Mouse (Mus musculus) lung, embryonic 14.5 days (tissue): ENCODE data around the gene Adk. TPM values are rescaled to one million over a fixed set of nuclear protein-coding genes. Genes with fewer than 3 reads are reported as not detected.

Experiments
- ATAC-seq: fragments of 200-750 bp; cut with Nextera tagmentation; 2 replicates; pipeline ENCODE4 v1.8.0; 2017; ENCODE audit warnings: mild to moderate bottlenecking, moderate TSS enrichment, moderate library complexity; ENCODE audit not compliant: insufficient read depth
- DNase-seq: peaks from one replicate; pipeline ENCODE4 v3.0.0-alpha.2; 2015
- H3K27ac ChIP-seq: fragments of 300-500 bp; sonication (generic); 2 replicates; pipeline ENCODE4 v1.5.1; 2014; ENCODE audit warnings: low read depth, mild to moderate bottlenecking, moderate library complexity
- H3K27me3 ChIP-seq: fragments of 300-500 bp; sonication (generic); 2 replicates; pipeline ENCODE4 v1.6.1; 2014; ENCODE audit warnings: low read length, control low read depth; ENCODE audit not compliant: insufficient read depth
- H3K36me3 ChIP-seq: fragments of 300-500 bp; sonication (generic); 2 replicates; pipeline ENCODE4 v1.6.1; 2014; ENCODE audit warnings: control low read depth; ENCODE audit not compliant: insufficient read depth
- H3K4me1 ChIP-seq: fragments of 300-500 bp; sonication (generic); 2 replicates; pipeline ENCODE4 v1.6.1; 2014; ENCODE audit warnings: antibody characterized with exemption, control low read depth; ENCODE audit not compliant: insufficient read depth
- H3K4me2 ChIP-seq: fragments of 300-500 bp; sonication (generic); 2 replicates; pipeline ENCODE4 v1.6.1; 2014; ENCODE audit warnings: mild to moderate bottlenecking
- H3K4me3 ChIP-seq: fragments of 300-500 bp; sonication (generic); 2 replicates; pipeline ENCODE4 v1.5.1; 2014; ENCODE audit warnings: low read depth, low read length
- H3K9ac ChIP-seq: fragments of 300-500 bp; sonication (generic); 2 replicates; pipeline ENCODE4 v1.6.1; 2014
- H3K9me3 ChIP-seq: fragments of 300-500 bp; sonication (generic); 2 replicates; pipeline ENCODE4 v1.6.1; 2016; ENCODE audit warnings: low read depth, low read length, control low read depth
- CTCF ChIP-seq: IDR thresholded peaks from 2 replicates; pipeline ENCODE4 v1.5.1; 2016; ENCODE audit warnings: antibody characterized with exemption, low read depth
- WGBS: fragments of 180-500 bp; shearing (Covaris S2); extraction: QIAGEN DNeasy Blood & Tissue Kit; methylation state at CpG from one replicate; pipeline ENCODE4 v1.1.7; 2014; 5-methylcytosine and 5-hydroxymethylcytosine counted together
- polyA plus RNA-seq: library from polyadenylated mRNA; unstranded; fragments of >200 nt; fragmentation: Nextera tagmentation; extraction: Ambion mirVana; gene quantifications from 2 replicates; pipeline ENCODE4 v1.2.1, GENCODE M21; 2014

The Adk gene
- polyA plus RNA-seq, 1 experiment from 2014 or later, result 218 TPM

GRCm38 (mm10) chr14:21337948-21338347, 285.6 kb downstream of the Adk start:
- WGBS, result 76% methylated on average over 4 of the region's 4 CpGs
- Histone ChIP-seq H3K4me3 (no peak overlapping the region), H3K27me3 (no peaks in the 10 kb centered on the region), H3K4me1 (no peaks in the 10 kb centered on the region), H3K4me2 (no peak overlapping the region), H3K27ac (no peak overlapping the region), H3K36me3 (no peaks in the 10 kb centered on the region), H3K9me3 (no peaks in the 10 kb centered on the region), H3K9ac (no peak overlapping the region)
- TF ChIP-seq CTCF, result no peak
- DNase-seq, result no peak
- no peak for ATAC-seq

DNA sequence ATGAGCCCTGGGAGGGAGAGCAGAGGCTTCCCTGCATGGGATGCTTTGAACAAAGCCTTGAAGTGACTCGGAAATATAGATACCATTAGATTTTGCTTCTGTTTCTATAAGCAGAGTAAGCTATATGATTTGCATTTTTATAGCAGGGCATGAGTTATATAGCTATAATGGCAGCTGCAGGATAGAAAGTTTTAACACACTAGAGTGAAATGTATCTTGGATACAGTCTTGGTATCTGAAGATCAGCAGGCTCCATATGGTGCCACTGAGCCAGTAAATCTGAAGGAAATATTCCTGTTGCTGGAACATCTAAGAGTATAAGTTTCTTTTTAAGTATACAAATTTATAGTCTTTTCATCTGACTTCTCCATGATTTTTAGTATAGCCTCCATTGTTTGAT, 288.8 kb downstream of the Adk start:
- DNase-seq (no peak), ATAC-seq (no peak)
- Histone ChIP-seq H3K4me1 (no peaks in the 10 kb centered on the region), H3K4me2 (no peak overlapping the region), H3K9me3 (no peaks in the 10 kb centered on the region), H3K36me3 (no peaks in the 10 kb centered on the region), H3K4me3 (no peak overlapping the region), H3K27me3 (no peaks in the 10 kb centered on the region), H3K27ac (no peak overlapping the region), H3K9ac (no peak overlapping the region)
- no peak for TF ChIP-seq CTCF
- WGBS, result 86% methylated on average over 1 of the region's 1 CpGs

DNA sequence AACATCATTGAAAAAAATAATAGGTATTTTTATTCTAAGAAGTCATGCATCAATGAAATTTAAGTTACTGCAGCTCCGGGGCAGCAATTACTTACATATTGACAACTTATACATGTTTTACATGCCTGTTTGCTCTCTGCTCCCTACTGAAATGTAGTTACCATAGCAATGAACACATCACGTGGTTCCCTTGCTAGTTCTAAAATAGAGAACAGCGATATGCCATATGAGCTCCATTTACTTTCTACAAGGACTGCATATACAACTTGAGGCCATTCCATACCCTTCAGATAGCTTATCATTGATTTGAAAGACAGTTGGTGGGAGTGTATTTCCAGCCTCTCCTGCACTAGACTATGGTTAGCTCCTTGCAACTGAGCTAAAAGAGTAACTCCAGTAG, 290.6 kb downstream of the Adk start:
- WGBS, result 77% methylated on average over 3 of the region's 3 CpGs
- no peak for TF ChIP-seq CTCF
- H3K9me3 ChIP-seq, result no peaks in the 10 kb centered on the region
- ATAC-seq (no peak), DNase-seq (no peak)
- H3K9ac ChIP-seq, result no peak overlapping the region
- H3K27me3 ChIP-seq, result no peaks in the 10 kb centered on the region
- no peaks in the 10 kb centered on the region for H3K4me1 ChIP-seq
- no peak overlapping the region for H3K27ac ChIP-seq
- no peaks in the 10 kb centered on the region for H3K36me3 ChIP-seq
- no peak overlapping the region for H3K4me2 ChIP-seq
- no peak overlapping the region for H3K4me3 ChIP-seq

GRCm38 (mm10) chr14:21344896-21345295, 292.5 kb downstream of the Adk start:
- H3K27ac ChIP-seq, result no peak overlapping the region
- H3K4me1 ChIP-seq, result 0 out of 2 replicates have a peak, but pooled peaks cover 4% of the 10 kb centered on the region
- no peaks in the 10 kb centered on the region for H3K27me3 ChIP-seq
- TF ChIP-seq CTCF, result no peak
- 83% methylated on average over 6 of the region's 6 CpGs for WGBS
- no peak overlapping the region for H3K4me2 ChIP-seq
- H3K9me3 ChIP-seq, result no peaks in the 10 kb centered on the region
- H3K36me3 ChIP-seq, result no peaks in the 10 kb centered on the region
- no peak overlapping the region for H3K4me3 ChIP-seq
- DNase-seq, result no peak
- no peak overlapping the region for H3K9ac ChIP-seq
- ATAC-seq, result no peak

DNA sequence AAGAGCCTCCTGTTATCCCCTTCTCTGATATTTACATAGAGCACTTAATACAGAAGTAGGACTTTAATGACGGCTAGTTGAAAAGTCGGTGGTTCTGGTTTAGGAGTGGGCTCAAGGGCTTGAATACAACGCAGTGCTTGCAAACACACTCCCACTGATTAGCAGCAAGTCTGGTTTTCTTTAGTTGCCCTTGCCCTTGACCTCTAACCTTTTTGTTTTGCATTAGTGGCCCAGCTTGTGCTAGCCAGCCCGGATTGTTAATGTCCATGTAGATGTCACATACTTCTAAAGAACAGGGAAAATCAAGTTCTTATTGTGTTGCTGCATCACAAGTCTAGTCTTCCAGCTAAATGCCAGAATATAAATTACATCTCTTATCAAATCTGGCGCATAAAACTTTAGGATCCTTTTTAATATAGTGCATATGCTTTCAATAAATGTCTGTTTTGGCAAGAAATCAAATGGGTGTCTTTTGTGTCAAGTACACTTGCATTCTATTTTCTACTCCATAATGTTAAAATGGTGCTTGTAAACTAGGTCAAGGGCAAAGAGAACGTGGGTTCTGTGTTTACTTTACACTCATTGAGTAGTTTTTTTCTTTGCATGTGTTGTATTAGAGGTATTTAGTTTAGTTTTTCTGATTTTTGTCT, 296.4 kb downstream of the Adk start:
- 28% methylated on average over 6 of the region's 6 CpGs for WGBS
- TF ChIP-seq CTCF, result no peak
- DNase-seq, result peak; percentile 73

DNA sequence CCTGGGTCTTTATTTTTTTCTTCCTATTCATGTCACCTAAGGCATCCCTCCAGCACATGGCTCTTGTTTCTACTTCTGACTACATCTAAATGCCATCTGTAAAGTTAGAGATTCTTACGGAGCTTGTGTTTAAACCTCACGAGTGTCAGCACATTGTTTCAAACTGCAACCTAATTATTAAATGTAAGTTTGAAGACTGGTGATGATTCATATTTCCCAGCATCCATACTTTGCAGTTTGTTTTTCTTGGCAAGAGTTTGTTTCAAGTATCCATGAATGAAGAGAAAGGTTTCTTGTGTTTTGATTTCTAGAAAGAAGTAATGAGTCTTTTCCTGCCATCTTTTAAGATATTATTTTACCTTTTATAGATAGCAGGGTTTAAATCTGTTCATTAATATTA, 299.3 kb downstream of the Adk start:
- Histone ChIP-seq H3K27me3 (no peaks in the 10 kb centered on the region), H3K9ac (no peak overlapping the region), H3K4me2 (no peak overlapping the region), H3K27ac (no peak overlapping the region), H3K36me3 (no peaks in the 10 kb centered on the region), H3K9me3 (no peaks in the 10 kb centered on the region), H3K4me3 (no peak overlapping the region), H3K4me1 (0 out of 2 replicates have a peak, but pooled peaks cover 4% of the 10 kb centered on the region)
- TF ChIP-seq CTCF, result no peak
- DNase-seq (no peak), ATAC-seq (no peak)
- WGBS, result 55% methylated on average over 2 of the region's 2 CpGs

More for the DNA sequence above, 296.4 kb downstream of the Adk start:
- ATAC-seq, result no peak
- H3K27ac ChIP-seq, result no peak overlapping the region
- H3K9ac ChIP-seq, result no peak overlapping the region
- H3K4me2 ChIP-seq, result no peak overlapping the region
- H3K27me3 ChIP-seq, result no peaks in the 10 kb centered on the region
- H3K9me3 ChIP-seq, result no peaks in the 10 kb centered on the region
- no peak overlapping the region for H3K4me3 ChIP-seq
- H3K4me1 ChIP-seq, result 0 out of 2 replicates have a peak, but pooled peaks cover 4% of the 10 kb centered on the region
- H3K36me3 ChIP-seq, result no peaks in the 10 kb centered on the region

DNA sequence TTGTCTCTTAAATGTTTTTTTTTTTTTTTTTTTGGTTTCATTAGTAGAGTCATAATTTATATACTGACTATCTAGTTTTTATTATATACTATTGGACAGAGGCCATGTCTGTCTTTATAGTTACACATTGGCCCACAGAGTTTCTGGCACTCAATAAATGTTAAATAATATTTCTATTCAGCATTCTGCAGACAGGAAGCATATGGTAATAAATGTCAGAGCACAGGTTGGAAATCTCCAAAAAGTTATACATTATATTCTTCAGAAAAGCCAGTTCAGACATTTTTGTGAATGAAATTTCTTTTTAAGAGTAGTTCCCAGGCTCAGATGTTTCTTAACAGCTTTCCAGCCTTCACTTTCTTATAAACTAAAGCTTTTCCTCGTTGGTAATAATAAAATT, 303.9 kb downstream of the Adk start:
- no peak for TF ChIP-seq CTCF
- H3K27me3 ChIP-seq, result no peaks in the 10 kb centered on the region
- ATAC-seq (peak; percentile 87; the same call in 1 of the 2 replicates), DNase-seq (peak; percentile 87)
- no peaks in the 10 kb centered on the region for H3K4me1 ChIP-seq
- H3K4me2 ChIP-seq, result no peak overlapping the region
- H3K9me3 ChIP-seq, result no peaks in the 10 kb centered on the region
- no peak overlapping the region for H3K27ac ChIP-seq
- H3K36me3 ChIP-seq, result no peaks in the 10 kb centered on the region
- H3K4me3 ChIP-seq, result no peak overlapping the region
- WGBS, result 30% methylated on average over 1 of the region's 1 CpGs
- H3K9ac ChIP-seq, result no peak overlapping the region
